Mouse (Mus musculus): ENCODE measurements around the gene Rbfox3. TPM values are rescaled to one million over a fixed set of nuclear protein-coding genes. Genes with fewer than 3 reads are reported as not detected.

Rbfox3 gene
- total and polyA plus RNA-seq, 3 experiments: not detected

- Histone ChIP-seq H3K4me1 (ENCODE audit: control insufficient read depth in 1 of 2, insufficient read depth in 2 of 2) (no peaks in the 10 kb centered on the region), H3K9ac (ENCODE audit: insufficient read depth, low read depth) (no peak overlapping the region), H3K9me3 (replicated peaks; ENCODE audit: low read length) (no peaks in the 10 kb centered on the region), H3K4me2 (ENCODE audit: insufficient read depth, low read depth, poor library complexity, severe bottlenecking) (no peak overlapping the region), H3K79me2 (replicated peaks; ENCODE audit: control insufficient read depth, extremely low read depth, insufficient read depth, poor library complexity, severe bottlenecking) (no peaks in the 10 kb centered on the region), H3K27ac (ENCODE audit: insufficient read depth, low read depth) (no peak overlapping the region), H3K36me3 (replicated peaks in 1 of 2; ENCODE audit: control insufficient read depth in 1 of 2, insufficient read depth in 1 of 2, low read length in 1 of 2) (no peaks in the 10 kb centered on the region), H3K4me3 (replicated peaks in 1 of 3; ENCODE audit: low read depth in 2 of 3, low read length in 2 of 3, poor library complexity in 1 of 3) (no peak overlapping the region), H3K27me3 (replicated peaks) (peaks cover 62% of the 10 kb centered on the region)
- dilution Hi-C loops (cut with MboI; ENCODE audit: extremely low pct_ligation_motif_present, extremely low pct_unique_long_range_greater_than_20kb, low sequenced_read_pairs): no loop called here
- DNase-seq (ENCODE audit: extremely low read depth): no peak
- in situ Hi-C loops (cut with MboI; ENCODE audit: low pct_ligation_motif_present, low pct_unique_long_range_greater_than_20kb, low sequenced_read_pairs): loop anchor here (10.0 kb wide), 1 partner anchor 164 kb away; no protein-coding TSS in a partner anchor
- no peak for TF ChIP-seq EP300 (IDR thresholded peaks at IDR 0.05; ENCODE audit: low read length)
- no peak for TF ChIP-seq PAX5 (IDR thresholded peaks at IDR 0.05; ENCODE audit: low read length)
- TF ChIP-seq NELFE (IDR thresholded peaks at IDR 0.05; ENCODE audit: low read depth, low read length): no peak
- no peak for TF ChIP-seq ETS1 (conservative IDR thresholded peaks at IDR 0.05; ENCODE audit: low read depth, low read length)
- no peak for TF ChIP-seq BHLHE40 (IDR thresholded peaks at IDR 0.05; ENCODE audit: low read depth, low read length)
Measured at GRCm38 (mm10) chr11:118581019-118581418, 330.4 kb downstream of the Rbfox3 start.

GRCm38 (mm10) chr11:118579622-118580021, 331.8 kb downstream of the Rbfox3 start:
- Histone ChIP-seq H3K79me2 (replicated peaks; ENCODE audit: control insufficient read depth, extremely low read depth, insufficient read depth, poor library complexity, severe bottlenecking) (no peaks in the 10 kb centered on the region), H3K9ac (ENCODE audit: insufficient read depth, low read depth) (no peak overlapping the region), H3K27ac (ENCODE audit: insufficient read depth, low read depth) (no peak overlapping the region), H3K4me3 (replicated peaks in 1 of 3; ENCODE audit: low read depth in 2 of 3, low read length in 2 of 3, poor library complexity in 1 of 3) (no peak overlapping the region), H3K4me1 (ENCODE audit: control insufficient read depth in 1 of 2, insufficient read depth in 2 of 2) (no peaks in the 10 kb centered on the region), H3K36me3 (replicated peaks in 1 of 2; ENCODE audit: control insufficient read depth in 1 of 2, insufficient read depth in 1 of 2, low read length in 1 of 2) (no peaks in the 10 kb centered on the region), H3K4me2 (ENCODE audit: insufficient read depth, low read depth, poor library complexity, severe bottlenecking) (no peak overlapping the region), H3K27me3 (replicated peaks) (peaks cover 75% of the 10 kb centered on the region), H3K9me3 (replicated peaks; ENCODE audit: low read length) (no peaks in the 10 kb centered on the region)
- dilution Hi-C loops (cut with MboI; ENCODE audit: extremely low pct_ligation_motif_present, extremely low pct_unique_long_range_greater_than_20kb, low sequenced_read_pairs) (no loop called here), in situ Hi-C loops (cut with MboI; ENCODE audit: low pct_ligation_motif_present, low pct_unique_long_range_greater_than_20kb, low sequenced_read_pairs) (loop anchor here (10.0 kb wide), 1 partner anchor 165 kb away; no protein-coding TSS in a partner anchor)
- TF ChIP-seq ETS1 (conservative IDR thresholded peaks at IDR 0.05; ENCODE audit: low read depth, low read length) (no peak), ELF1 (IDR thresholded peaks at IDR 0.05; ENCODE audit: low read depth, low read length) (no peak), CTCF (conservative IDR thresholded peaks at IDR 0.05 in 1 of 2, IDR thresholded peaks at IDR 0.05 in 1 of 2; ENCODE audit: low read depth in 2 of 2, low read length in 2 of 2) (0 out of 4 replicates have a peak, but pooled peaks of 1 of the 2 experiments have one; percentile 13), KAT2A (IDR thresholded peaks at IDR 0.05; ENCODE audit: insufficient replicate concordance, low read length) (no peak)
- DNase-seq (ENCODE audit: extremely low read depth): no peak

DNA sequence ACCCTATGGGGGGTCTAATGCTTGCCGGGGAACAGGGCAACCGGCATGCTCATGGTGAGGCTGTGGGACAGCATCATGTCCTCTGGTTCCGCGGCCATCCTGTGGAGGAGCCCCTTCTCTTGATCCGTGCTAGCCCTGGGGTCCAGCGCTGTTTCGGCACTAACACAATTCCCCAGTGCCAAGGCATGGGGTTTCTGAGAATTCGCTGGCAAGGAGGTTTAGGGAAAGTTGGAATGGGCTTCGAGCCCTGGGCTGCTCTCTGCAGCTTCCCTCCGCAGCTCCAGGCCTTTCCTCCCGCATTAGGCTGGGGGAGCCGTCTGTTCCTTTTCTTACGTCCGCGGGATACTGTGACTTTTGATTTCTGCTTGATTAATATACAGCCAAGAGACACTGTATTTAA, 334.1 kb downstream of the Rbfox3 start:
- H3K4me1 ChIP-seq (ENCODE audit: control insufficient read depth in 1 of 2, insufficient read depth in 2 of 2): no peaks in the 10 kb centered on the region
- H3K79me2 ChIP-seq (replicated peaks; ENCODE audit: control insufficient read depth, extremely low read depth, insufficient read depth, poor library complexity, severe bottlenecking): no peaks in the 10 kb centered on the region
- no peak overlapping the region for H3K9ac ChIP-seq (ENCODE audit: insufficient read depth, low read depth)
- peaks cover 94% of the 10 kb centered on the region for H3K27me3 ChIP-seq (replicated peaks)
- in situ Hi-C loops (cut with MboI; ENCODE audit: low pct_ligation_motif_present, low pct_unique_long_range_greater_than_20kb, low sequenced_read_pairs): no loop called here
- no peaks in the 10 kb centered on the region for H3K36me3 ChIP-seq (replicated peaks in 1 of 2; ENCODE audit: control insufficient read depth in 1 of 2, insufficient read depth in 1 of 2, low read length in 1 of 2)
- TF ChIP-seq MEF2A (IDR thresholded peaks at IDR 0.05; ENCODE audit: borderline replicate concordance, low read depth, low read length) (no peak), GABPA (IDR thresholded peaks at IDR 0.05; ENCODE audit: insufficient replicate concordance, low read depth, low read length) (no peak), RCOR1 (conservative IDR thresholded peaks at IDR 0.05; ENCODE audit: low read depth, low read length) (no peak)
- no peak overlapping the region for H3K27ac ChIP-seq (ENCODE audit: insufficient read depth, low read depth)
- no peak overlapping the region for H3K4me3 ChIP-seq (replicated peaks in 1 of 3; ENCODE audit: low read depth in 2 of 3, low read length in 2 of 3, poor library complexity in 1 of 3)
- H3K9me3 ChIP-seq (replicated peaks; ENCODE audit: low read length): no peaks in the 10 kb centered on the region
- DNase-seq (ENCODE audit: extremely low read depth): no peak
- no peak overlapping the region for H3K4me2 ChIP-seq (ENCODE audit: insufficient read depth, low read depth, poor library complexity, severe bottlenecking)
- dilution Hi-C loops (cut with MboI; ENCODE audit: extremely low pct_ligation_motif_present, extremely low pct_unique_long_range_greater_than_20kb, low sequenced_read_pairs): no loop called here

Measured in CH12.LX (cell line).